ENCODE assay signal across 8 mouse cellular contexts in the genomic region with DNA sequence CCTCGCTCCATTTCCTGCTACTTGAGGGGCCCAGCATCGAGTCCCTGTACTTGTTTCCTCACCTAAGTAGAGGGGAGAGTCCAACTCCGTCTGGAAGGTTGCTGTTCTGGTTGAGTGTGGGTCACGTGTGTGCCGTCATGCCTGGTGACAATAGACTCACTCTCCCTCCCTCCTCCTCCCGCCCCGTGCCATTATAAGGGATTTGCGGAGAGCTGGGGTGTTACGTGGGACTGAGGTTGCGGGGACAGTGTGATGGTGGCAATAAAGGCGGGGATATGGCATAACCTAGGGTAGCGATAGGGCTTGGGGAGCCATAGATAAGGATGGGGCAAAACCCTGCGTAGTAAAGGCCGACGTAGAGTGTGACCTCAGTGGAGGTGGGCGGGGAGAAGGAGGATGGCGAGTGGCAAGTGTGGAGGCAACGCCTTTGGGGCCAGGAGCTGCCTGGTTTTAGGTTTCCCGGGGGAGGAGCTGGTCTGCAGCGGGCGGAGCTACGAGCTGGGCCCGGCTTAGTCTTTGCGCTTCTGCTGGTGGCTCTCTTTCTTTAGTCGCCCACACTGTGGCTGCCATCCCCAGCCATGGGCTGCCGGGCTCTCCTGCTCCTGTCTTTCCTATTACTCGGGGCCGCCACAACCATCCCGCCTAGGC. TPM values are rescaled to one million over a fixed set of nuclear protein-coding genes. Genes with fewer than 3 reads are reported as not detected.
DNase-seq lines count a peak whose midpoint lies in the region; ATAC-seq lines count a peak whose summit lies in the region.

No protein-coding gene starts in this region.

- under 1% methylated on average over 29 of the region's 29 CpGs for WGBS in heart, embryonic 14.5 days
- WGBS in liver, embryonic 13.5 days (ENCODE audit: insufficient replicate concordance), result under 1% methylated on average over 29 of the region's 29 CpGs
- under 1% methylated on average over 29 of the region's 29 CpGs for WGBS in stomach, embryonic 16.5 days

- peak; percentile 88 for ATAC-seq in heart, embryonic 14.5 days (ENCODE audit: insufficient number of reproducible peaks, insufficient read depth, low FRiP score, low read depth)
- ATAC-seq in liver, embryonic 13.5 days (ENCODE audit: low read depth), result peak; percentile 92
- ATAC-seq in stomach, embryonic 16.5 days (ENCODE audit: insufficient read depth, low FRiP score), result peak; percentile 91

- peak overlapping the region; percentile 92 for H3K27ac ChIP-seq in brown adipose tissue, adult 24 weeks (replicated peaks; ENCODE audit: low read depth, low read length)
- H3K27ac ChIP-seq in heart, embryonic 14.5 days (replicated peaks in 1 of 2; ENCODE audit: control insufficient read depth in 1 of 2, insufficient read depth in 1 of 2, low read depth in 2 of 2, low read length in 2 of 2), result peak overlapping the region; percentile 99
- H3K27ac ChIP-seq in liver, embryonic 13.5 days, result peak overlapping the region; percentile 99
- peak overlapping the region; percentile 96 for H3K27ac ChIP-seq in stomach, embryonic 16.5 days (ENCODE audit: low read length)

- H3K4me2 ChIP-seq in heart, embryonic 14.5 days (ENCODE audit: low read length), result peak overlapping the region; percentile 75
- H3K4me2 ChIP-seq in liver, embryonic 13.5 days, result peak overlapping the region; percentile 91
- H3K4me2 ChIP-seq in stomach, embryonic 16.5 days (ENCODE audit: low read depth, low read length), result peak overlapping the region; percentile 86

- DNase-seq in CD4-positive, CD25-positive, alpha-beta regulatory T cell, adult 2 months (ENCODE audit: low read depth, low spot score), result peak; percentile 97
- DNase-seq in fat pad, adult 2 months (ENCODE audit: extremely low read depth, low read depth, low spot score), result peak; percentile 19
- DNase-seq in kidney, postnatal 14 days, result peak; percentile 91
- DNase-seq in liver, embryonic 13.5 days, result peak; percentile 97
- peak; percentile 88 for DNase-seq in neural tube, embryonic 10.5 days (ENCODE audit: extremely low spot score, low spot score)

- H3K9me3 ChIP-seq in heart, embryonic 14.5 days (ENCODE audit: control insufficient read depth, low read length), result no peaks in the 10 kb centered on the region
- H3K9me3 ChIP-seq in liver, embryonic 13.5 days (replicated peaks), result no peaks in the 10 kb centered on the region
- H3K9me3 ChIP-seq in stomach, embryonic 16.5 days (replicated peaks; ENCODE audit: control insufficient read depth, low read length), result no peaks in the 10 kb centered on the region

- peak overlapping the region; percentile 71 for H3K4me3 ChIP-seq in brown adipose tissue, adult 24 weeks (ENCODE audit: insufficient read depth, low read depth, low read length)
- peak overlapping the region; percentile 59 to 75 for H3K4me3 ChIP-seq in heart, embryonic 14.5 days (ENCODE audit: control insufficient read depth in 1 of 2, insufficient read depth in 1 of 2, low read depth in 1 of 2, low read length in 2 of 2)
- H3K4me3 ChIP-seq in liver, embryonic 13.5 days (replicated peaks), result peak overlapping the region; percentile 78
- peak overlapping the region; percentile 76 for H3K4me3 ChIP-seq in stomach, embryonic 16.5 days (replicated peaks; ENCODE audit: low read length)

- H3K27me3 ChIP-seq in heart, embryonic 14.5 days (ENCODE audit: control insufficient read depth, insufficient read depth, low read length), result no peaks in the 10 kb centered on the region
- no peaks in the 10 kb centered on the region for H3K27me3 ChIP-seq in liver, embryonic 13.5 days
- no peaks in the 10 kb centered on the region for H3K27me3 ChIP-seq in stomach, embryonic 16.5 days (ENCODE audit: control insufficient read depth, insufficient read depth, low read length)

- no peaks in the 10 kb centered on the region for H3K36me3 ChIP-seq in heart, embryonic 14.5 days (ENCODE audit: control insufficient read depth, insufficient read depth, low read length)
- H3K36me3 ChIP-seq in liver, embryonic 13.5 days, result peaks cover 10% of the 10 kb centered on the region
- H3K36me3 ChIP-seq in stomach, embryonic 16.5 days (ENCODE audit: control insufficient read depth, insufficient read depth, low read length), result no peaks in the 10 kb centered on the region

- H3K9ac ChIP-seq in heart, embryonic 14.5 days (ENCODE audit: low read length), result peak overlapping the region; percentile 86
- H3K9ac ChIP-seq in liver, embryonic 13.5 days, result peak overlapping the region; percentile 91
- H3K9ac ChIP-seq in stomach, embryonic 16.5 days (ENCODE audit: low read length), result peak overlapping the region; percentile 76

- H3K4me1 ChIP-seq in brown adipose tissue, adult 24 weeks (ENCODE audit: control insufficient read depth, insufficient read depth, insufficient read length, low read length), result 0 out of 2 replicates have a peak, but pooled peaks cover 3% of the 10 kb centered on the region
- peaks cover 0 to 22% of the 10 kb centered on the region in 2 experiments; a peak in 3 of 4 replicates for H3K4me1 ChIP-seq in heart, embryonic 14.5 days (ENCODE audit: control insufficient read depth in 2 of 2, insufficient read depth in 2 of 2, low read length in 2 of 2)
- H3K4me1 ChIP-seq in liver, embryonic 13.5 days (replicated peaks), result peaks cover 67% of the 10 kb centered on the region
- H3K4me1 ChIP-seq in stomach, embryonic 16.5 days (ENCODE audit: control insufficient read depth, insufficient read depth, low read length), result peaks cover 18% of the 10 kb centered on the region

RNA-seq across cellular contexts. Expression of a gene that starts 0.6 kb away (rescaled TPM):
- 11.4 and 11.9 TPM in 2 replicates for polyA plus RNA-seq in brown adipose tissue, adult 24 weeks (2012; ENCODE audit: insufficient read depth, insufficient read length, missing spikeins)
- polyA plus RNA-seq in heart, embryonic 14.5 days (2014; fragmentation: Nextera tagmentation; extraction: Ambion mirVana), result 23.9 and 24.0 TPM in 2 replicates
- 16.5 and 18.3 TPM in 2 replicates for polyA plus RNA-seq in liver, embryonic 13.5 days (2015; fragmentation: Nextera tagmentation; extraction: Ambion mirVana)
- 24.3 and 24.7 TPM in 2 replicates for polyA plus RNA-seq in stomach, embryonic 16.5 days (2015; fragmentation: Nextera tagmentation; extraction: Ambion mirVana)

RNA-seq across cellular contexts. Expression of a gene that starts 0.8 kb away (rescaled TPM):
- not detected in 2 replicates for polyA plus RNA-seq in brown adipose tissue, adult 24 weeks (2012; ENCODE audit: insufficient read depth, insufficient read length, missing spikeins)
- 9.0 and 9.4 TPM in 2 replicates for polyA plus RNA-seq in heart, embryonic 14.5 days (2014; fragmentation: Nextera tagmentation; extraction: Ambion mirVana)
- 10.6 and 15.1 TPM in 2 replicates for polyA plus RNA-seq in liver, embryonic 13.5 days (2015; fragmentation: Nextera tagmentation; extraction: Ambion mirVana)
- 9.2 and 10.6 TPM in 2 replicates for polyA plus RNA-seq in stomach, embryonic 16.5 days (2015; fragmentation: Nextera tagmentation; extraction: Ambion mirVana)

Comparison
In these comparisons a context has a peak if more than half of its experiments do, and no peak if none do; other contexts are left out.
1. Peak in every context shown above with its lines: DNase-seq, ATAC-seq, H3K4me3 ChIP-seq and H3K27ac ChIP-seq.
2. DNase-seq: peak in every context shown above with its lines; median percentile 97 in CD4-positive, CD25-positive, alpha-beta regulatory T cell, adult 2 months; 97 in liver, embryonic 13.5 days; 91 in kidney, postnatal 14 days; 88 in neural tube, embryonic 10.5 days; 19 in fat pad, adult 2 months.